Mouse (Mus musculus) R1 (cell line): ENCODE measurements around the gene Atad3a.
A peak's percentile ranks its signal among the peaks of the same experiment; 100 is the strongest.
"Not testable (repeated sequence)": the region's sequence is repeated elsewhere in the genome, so short reads cannot be mapped to it uniquely, and the experiment has no call there.

Source experiments
- DNase-seq: peaks from one replicate; pipeline ENCODE4 v3.0.0-alpha.2; 2018; ENCODE audit warnings: low read depth, low spot score

Atad3a gene

DNA sequence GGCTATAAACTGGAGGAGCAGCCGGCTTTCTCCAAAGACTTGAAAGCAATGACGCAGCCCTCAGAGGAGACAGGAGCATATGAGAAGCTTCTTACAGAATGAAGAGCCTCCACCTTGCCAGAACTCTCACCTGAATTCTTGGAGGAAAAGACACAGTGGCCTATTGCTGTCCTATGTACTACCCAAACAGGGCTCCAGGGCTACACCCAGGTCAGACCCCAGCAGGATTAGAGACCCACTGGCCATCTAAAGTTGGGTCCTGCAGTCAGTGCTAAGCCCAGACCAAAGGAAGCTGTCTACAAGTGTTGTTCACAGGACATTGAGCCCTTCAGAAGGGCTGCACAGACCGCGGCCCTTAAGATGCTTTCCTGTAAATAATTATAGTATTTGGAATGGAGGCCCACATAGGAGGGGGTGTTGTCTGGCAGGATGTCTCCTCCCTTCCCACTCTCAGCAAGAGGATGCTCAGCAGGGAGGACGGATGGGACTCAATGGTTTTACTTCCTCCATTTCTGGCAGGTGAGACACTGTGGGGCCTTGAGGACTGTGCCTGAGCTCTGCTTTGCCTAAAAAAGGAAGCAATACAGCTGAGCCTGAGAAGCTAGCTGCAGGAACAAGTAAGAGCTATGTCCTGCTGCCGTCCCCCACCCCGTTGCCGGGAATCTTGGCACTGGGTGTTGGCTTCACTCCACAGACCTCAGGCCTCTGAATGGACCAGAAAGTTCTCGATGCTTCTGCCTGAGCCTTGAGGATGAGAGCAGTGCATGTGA is 14.3 kb upstream of the Atad3a start:
- peak; percentile 66 for DNase-seq

DNA sequence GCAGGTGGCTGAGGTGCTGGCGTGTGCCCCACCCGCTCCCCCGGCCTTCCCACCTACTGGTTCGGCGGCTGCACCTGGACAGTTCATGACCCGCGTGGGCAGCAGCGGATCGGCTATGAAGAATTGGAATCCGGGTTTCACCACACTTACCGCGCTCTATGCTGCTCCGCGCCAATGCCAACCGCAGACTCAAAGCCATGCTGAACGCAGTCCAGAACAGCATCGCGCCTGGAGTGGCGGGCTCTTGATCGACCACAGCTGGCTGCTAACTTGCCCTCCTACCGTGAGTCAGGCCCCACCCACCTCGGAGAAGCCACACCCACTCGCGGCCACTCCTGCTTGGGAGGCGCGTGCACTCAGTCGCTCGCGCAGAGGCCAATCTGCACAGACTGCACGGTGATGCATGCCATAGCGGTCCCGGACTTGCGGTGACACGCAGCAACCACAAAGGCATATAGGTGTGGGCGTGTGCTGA is 13.4 kb upstream of the Atad3a start, which contains the start of gene Vwa1:
Gene Vwa1 (minus strand): TSS at position 419 of the 475 bp plus-strand sequence.
- DNase-seq = peak; percentile 91

DNA sequence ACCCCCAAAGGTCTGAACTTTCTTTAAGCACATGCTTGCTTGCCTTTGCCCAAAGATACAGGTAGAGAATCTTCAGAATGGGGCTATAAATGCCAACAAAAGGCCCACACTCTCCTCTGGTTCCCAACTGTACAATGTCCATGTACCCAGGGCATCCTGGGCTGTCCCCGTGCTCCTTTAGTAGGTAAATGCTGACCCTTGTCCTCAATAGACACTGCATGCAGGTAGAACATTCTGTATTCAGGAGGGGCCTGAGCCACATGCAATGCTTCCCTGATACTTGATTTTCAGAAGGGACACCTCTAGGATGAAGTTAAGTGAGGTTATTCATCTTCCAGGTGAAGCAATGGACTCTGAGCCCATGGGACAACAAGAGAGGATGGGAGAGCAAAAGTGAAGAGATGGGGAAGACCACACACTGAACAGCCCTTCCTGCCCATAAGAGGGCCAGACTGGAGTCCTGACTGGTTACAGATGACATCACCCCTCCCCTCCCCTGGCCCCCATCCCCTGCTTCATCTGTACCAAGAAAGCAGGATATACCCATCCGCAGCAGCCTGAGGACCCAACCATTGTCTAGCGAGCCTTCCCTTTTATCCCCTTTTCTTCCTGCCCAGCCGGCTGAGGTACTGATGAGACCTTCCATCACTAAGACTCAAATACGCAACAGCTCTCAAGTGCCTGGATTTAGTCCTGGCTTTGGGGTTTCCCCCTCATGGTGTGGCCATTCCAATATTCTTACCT is 12.6 kb upstream of the Atad3a start:
- DNase-seq = no peak

DNA sequence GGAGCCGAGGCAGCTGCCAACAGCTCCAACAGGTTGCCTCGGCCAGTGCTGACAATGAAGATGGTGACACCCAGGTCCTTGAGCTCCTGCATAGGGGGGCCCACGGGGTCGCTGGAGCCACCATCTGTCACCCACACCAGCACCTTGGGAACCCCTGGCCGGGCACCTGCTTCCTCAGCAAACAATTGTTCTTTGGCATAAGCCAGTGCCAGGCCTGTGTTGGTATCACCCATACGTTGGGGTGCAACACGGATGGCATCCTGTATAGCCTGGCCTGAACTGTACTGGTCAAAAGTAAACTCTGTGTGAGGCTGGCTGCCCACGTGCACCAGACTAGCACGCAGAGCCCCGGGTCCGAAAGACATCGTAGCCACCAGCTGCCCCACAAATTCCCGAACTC is 11.9 kb upstream of the Atad3a start:
- no peak for DNase-seq

DNA sequence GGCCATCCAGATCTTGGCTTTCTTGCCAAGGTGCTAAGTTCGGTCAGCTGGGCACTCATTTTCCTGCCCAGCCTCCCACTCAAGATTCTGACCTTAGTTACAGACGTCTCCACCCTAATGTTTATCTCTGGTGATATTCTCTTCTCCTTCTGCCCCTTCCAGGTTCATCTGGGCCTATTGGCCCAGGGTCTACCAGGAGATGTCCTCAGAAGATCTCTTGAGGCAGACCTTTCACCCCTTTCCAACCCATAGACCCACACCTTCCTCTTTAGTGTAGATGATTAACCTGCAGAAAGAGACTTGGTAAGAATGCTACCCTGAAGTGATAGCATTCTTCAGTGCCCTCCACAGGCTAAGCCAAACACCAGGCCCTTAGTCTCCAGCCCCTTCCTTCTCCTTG is 10.8 kb upstream of the Atad3a start:
- DNase-seq = no peak

DNA sequence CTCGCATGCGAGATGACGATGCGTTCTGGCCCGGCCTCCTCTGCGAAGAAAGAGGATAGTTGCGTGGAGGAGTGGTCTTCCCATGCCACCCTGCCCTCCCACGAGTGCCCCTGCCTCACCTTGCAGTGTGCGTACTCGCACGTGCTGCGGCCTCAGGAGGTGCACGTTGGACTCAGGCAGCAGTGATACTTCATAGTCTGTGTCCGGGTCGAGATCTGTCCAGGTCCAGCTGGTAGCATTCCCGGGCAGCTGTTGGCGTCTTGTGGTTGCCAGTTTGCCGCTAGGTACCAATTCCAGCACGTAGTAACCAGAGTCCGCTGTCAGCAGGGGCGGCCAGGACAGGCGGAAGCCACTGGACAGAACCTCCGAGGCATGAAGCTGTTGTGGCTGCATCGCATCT is 9.7 kb upstream of the Atad3a start:
- DNase-seq = no peak

DNA sequence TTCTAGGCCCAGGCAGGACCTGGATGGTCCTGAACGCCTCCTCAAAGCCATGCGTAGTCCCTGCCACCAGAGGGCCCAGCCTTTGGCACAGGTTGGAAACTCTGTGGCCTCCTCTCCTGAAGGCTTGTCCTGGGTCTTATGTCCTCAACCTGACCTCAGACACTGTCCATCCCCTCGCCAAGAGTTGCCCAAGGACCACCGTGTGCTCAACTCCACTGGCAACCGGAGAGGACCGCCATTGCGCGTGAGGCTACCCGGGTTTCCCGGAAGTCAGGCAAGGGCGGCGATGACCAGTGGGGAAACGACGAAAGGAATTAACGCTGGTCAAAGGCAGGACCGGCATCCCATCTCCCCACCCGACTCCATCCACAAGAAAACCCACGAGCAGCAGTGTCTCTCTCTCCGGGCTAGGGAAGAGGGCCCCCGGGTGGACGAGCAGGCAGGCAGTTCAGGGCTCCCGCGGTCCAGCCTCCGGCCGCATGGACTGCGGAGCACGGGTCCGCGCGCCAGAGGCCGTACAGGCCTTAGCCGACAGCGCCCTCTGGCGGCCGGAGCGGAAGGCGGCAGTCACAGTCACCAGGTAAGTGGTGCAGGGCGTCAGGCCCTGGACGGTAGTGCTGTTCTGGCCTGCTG is 9.1 kb upstream of the Atad3a start:
- peak; percentile 88 for DNase-seq

DNA sequence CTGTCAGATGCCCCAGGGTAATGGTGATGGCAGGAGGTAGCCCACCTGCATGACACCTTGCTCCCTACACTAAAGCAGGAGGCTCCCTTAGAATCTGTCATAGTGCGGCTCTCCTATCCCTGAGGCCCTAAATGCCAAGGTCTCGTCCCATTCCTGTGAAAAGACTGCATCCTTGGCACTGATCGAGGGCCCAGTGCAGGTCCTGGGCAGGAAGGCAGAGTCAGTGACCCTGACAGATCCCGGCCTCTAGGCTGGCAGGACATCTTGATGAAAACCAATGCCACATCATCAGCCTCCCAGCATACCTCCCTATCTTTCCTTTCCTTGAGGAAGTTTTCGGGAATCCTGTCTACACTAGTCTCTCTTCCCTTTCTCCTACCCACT is 8.6 kb upstream of the Atad3a start:
- peak; percentile 28 for DNase-seq

DNA sequence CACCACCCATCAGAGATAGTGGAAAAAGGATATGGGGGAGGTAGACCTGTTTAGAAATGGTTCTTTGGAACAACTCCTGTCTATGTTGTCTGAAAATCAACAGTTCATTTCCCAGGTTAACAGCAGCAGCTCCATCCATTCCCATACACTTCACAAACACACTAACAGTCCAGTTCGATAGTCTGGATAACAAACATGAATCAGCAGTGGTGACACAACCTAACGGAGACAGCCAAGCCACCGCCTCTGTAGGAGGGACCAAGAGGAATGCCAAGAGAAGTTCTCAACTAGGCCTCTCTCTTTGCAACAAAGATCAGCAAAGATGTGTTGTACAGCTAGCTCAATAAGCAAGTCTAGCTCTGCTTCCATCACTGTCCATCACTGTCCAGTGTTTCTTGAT is 1.5 kb upstream of the Atad3a start:
- DNase-seq = no peak

DNA sequence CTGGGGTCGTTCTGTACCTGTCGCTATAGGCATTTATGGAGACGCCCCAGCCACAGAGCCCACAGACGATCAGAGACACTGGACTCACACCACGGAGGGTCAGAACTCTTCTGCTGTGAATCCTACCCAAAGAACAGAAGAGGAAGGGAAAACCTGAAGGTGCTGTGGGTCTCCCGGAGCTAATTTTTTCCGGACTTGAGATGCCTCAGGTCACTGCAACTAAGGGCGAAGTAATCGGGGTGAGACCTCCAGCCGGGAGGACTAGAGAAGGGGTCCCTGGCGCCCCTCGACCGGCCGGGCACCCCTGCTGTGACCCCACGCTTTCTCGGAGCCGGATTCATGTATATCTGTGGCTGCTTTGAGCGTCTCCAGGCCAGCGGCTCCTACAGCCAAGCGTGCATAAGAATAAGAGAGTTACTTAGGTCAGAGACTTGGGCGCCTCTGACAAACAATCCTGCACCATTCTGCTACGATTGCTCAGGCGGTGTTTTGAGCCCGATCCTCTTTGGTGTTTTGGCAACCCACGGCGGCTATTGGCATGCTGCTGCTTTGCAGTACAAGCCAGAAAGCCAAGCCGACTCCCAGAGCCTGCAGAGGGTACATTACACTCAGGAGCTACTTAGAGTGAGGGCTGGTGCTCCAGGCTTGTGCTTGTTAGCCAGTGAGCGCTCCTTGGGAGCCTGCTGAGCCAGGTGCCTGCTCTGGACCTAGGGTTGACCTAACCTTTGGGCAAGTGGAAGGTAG is 635 bp upstream of the Atad3a start:
- no peak for DNase-seq

DNA sequence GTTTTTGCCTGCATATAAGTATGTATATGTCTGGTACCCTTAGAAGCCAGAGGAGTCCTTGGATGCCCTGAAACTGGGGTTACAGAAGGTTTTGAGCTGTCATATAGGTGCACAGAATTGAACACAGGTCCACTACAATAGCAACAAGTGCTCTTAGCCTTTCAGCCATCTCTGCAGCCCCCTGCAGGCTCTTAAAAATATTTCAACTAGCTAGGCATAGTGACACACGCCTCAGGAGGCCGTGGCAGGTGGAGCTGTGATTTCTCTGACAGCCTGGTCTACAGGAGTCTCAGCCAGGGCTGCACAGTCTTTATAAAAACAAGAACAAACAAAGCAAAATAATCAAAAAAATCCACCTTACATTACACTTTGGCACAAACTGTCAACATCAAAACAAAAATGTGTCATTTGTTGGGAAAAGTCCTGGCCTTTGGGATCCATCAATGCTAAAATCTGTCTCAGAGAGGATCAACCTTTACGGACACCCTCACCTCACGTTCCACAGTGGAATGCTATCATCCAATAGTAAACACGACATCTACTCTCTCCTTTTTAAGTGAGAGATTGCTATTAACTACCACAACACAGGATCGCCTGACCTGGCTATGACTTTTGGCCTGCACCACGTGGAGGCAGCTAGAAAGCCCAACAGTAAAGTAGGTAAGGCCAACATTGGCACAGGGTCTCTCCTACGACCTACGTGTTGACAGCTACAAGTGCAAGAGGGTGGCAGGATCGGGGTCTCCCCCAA is 856 bp downstream of the Atad3a start:
- DNase-seq = peak; percentile 77

DNA sequence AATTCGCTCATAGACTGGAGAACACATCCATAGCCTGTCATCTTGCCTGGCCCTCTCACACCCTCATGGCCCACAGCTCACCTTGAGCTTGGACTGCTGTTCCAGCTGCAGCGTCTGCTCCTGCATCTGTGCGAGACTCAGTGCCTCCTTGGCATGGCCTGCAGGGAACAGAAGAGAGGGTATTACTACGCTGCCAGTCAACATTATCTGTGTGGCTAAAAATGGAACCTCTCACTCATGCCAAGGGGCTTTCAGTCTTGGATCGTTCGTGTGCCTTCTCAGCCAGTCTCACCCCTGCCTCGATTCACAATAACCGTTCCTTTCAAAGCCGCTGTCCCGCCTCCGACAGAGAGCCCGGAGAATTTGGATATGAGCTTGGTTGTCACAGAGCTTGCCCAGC is 3.9 kb downstream of the Atad3a start:
- no peak for DNase-seq

DNA sequence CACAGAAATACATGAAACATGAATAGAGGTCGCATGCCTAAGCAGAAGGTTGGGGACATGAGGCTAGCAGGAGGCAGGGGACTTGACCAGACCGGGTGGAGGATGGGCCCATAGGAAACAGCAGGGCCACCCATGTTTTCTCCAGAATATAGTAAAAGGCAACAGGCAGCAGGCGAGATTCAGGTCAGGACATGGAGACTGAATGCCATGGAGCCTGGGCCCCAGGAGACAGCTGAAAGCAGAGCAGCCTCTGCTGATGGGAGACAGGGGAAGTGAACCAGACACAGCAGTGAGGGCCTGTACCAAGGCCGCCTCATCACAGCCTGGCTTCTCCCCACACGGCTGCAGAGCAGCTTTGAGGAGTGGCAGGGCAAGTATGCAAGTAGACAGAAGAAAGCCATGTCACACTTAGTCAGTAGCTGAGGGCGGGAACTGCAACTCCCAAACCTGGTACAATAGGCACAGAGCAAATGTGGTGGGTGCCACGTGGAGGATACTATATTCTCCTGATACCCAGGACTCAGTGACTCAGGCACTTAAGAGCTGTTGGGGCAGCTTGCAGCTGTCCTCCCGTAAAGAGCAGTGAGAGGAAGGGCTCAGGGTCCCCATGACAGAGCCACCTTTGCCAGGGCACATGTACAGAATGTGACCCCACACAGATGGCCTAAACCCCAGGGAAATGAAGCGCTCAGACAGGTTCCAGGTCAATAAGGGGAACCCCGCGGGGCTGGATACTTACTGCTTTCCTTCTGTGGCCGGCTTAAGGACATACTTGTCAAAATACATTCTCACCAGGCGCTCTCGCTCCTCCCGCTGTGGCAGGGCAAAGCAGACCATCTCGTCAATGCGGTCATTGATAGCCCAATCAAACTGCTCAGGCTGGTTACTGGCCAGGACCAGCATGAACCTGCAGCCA is 14.1 kb downstream of the Atad3a start:
- no peak for DNase-seq

DNA sequence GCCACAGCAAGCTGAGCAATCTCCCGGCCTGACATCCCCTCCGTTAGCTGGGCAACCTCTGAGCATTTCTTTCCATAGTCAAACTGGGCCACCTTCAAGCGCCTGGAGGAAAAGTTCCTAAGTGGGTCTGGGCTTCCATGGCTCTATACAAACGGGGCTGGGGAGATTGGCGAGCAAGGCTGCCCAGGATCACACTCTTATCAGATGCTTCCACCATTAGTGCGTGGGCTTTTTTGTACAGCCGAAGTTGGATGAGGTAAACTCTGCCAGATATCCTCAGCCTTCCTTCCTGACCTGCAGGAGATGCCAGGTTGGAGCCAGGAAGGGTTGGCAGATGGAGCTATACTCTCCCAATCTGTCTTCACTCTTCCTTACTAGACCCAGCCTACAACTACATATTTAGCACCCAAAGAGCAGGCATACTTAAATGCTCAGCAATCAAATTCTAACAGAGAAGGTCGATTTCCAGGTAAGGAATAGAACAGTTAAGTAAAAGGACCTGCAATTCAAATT is 14.8 kb downstream of the Atad3a start:
- DNase-seq = no peak

DNA sequence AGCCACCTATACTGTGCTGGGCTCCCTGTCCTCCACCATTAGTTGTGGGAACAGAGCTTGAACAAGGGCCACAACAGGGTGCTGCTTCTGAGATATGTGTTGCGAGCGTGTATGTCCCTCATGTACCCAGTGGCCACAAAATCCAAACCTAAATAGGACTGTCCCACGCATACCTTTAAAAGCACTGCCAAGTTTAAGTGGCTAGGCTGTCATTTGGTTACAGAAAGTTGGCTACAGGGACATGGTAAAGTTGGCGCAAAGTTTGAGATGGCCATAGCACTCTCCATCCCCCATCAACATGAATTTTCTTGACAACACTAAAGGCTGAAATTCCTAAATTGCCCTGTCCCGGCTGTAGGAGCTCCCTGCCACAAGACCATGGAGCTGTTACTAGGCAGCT is 15.8 kb downstream of the Atad3a start:
- no peak for DNase-seq

DNA sequence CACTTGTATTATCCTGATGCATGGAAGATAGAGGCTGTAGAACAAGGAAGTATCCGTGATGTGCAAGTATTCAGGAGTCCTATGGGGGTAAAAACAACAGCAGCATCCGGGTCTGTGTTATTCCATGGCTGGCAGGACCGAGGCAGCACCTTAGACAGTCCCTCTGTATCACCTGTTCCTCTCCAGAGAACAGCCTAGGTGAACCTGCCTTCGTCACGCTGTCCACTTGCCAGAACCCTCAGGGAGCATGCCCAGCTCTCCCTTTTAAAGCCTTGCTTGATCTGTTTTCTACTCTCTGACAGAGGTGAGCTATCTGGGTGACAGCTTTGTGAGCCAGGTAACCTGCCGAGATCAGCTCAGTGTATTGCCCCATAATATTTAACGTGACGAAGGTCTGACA is 16.4 kb downstream of the Atad3a start:
- DNase-seq = no peak

DNA sequence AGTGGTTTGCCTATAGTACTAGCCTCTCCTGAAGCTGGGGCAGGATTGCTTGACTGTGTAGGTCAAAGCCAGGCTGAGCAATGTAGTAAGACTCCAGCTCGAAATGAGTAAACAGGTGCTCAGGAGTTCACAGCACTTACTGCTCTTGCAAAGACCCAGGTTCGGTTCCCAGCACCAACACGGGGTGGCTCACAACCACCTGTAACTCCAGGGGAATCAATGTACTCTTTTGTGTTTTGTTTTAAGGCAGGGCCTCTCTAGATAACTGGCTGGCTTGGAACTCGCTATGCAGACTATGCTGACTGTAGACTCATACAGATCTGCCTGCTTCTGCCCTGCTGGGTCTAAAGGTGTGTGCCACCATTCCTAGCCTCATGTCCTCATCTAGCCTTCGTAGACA is 18.2 kb downstream of the Atad3a start:
- DNase-seq = no peak

DNA sequence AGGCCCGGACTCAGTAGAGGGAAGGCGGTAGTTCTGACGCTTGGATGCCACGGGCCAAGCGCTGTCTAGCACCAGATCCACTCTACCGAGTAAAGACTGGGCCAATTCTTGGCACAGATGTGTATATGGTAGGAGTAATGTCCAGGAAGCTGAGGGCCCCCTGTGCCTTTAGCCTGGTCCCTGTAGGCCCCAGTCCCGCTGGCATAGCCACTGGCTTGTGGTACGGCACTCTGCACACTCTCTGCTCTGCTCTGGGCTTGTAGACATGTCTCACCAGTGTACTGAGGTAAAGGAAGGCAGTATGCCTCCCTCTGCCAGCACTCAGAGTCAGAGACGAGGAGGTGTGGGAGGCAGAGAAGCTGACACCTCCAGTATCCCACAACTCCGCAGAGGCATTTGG is 20.2 kb downstream of the Atad3a start:
- DNase-seq = not testable (repeated sequence)

DNA sequence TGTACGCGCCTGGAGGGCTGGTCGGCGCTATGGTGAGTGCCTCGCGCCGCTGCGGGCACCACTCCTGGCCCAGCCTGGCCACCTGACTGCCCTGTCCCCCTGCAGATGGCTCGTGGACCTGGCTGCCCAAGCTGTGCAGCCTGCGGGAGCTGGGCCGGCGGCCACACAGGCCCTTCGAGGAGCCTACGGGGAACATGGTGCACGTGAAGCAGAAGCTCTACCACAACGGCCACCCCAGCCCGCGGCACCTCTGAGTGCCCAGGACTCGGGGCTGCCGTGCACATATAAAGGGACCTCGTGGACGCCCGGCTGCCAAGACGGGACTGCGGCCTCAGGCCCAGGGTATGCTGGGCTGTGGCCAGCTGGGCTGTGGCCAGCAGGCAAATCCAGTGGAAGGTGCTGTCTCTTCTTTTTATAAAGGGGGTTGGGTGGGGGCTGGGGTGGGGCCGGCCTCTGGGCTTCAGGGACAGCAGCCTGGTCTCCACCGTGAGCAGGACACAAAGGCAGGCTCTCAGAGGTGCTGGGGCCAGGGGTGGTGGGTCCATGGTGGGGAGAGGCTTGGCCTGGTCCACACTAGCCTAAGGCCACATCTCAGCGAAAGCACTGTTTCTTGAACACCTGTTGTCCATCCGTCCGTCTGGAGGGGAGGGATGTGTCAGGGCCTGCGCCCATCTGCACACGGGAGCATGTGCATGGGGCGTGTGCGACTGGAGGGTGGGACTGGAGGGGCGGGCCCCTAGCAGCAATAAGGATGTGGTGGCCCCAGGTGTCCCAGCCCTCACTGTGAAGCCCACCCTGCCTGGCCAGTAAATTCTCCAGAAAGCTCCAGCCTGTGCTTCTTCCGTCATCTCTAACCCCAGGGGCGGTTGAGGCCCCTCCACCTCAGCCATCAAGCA is 20.9 kb downstream of the Atad3a start:
- no peak for DNase-seq
